ENCODE assay signal across 16 mouse cellular contexts in the genomic region with DNA sequence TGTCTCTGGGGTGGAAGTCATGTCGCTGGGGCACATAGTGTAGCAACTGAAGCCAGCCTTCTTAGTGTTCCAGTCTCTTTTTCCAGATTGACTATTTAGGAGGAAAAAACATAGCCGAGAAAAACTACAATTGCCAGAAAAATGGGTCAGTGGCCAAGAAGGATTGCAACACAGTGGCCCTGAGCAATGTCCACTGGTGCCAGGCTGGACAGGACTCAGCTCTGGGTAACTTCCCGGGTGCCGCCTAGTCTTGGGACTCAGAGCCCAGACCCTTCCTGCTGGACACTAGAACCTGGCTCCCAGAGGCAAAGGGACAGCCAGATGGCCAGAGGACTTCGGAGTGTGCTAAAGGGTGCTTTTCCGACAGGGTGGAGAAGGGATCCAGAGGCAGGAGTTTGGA. TPM values are rescaled to one million over a fixed set of nuclear protein-coding genes. Genes with fewer than 3 reads are reported as not detected.
DNase-seq lines count a peak whose midpoint lies in the region; ATAC-seq and TF ChIP-seq lines count a peak whose summit lies in the region.
"Had no signal": no experiment of that assay in that cellular context is flagged by ENCODE, and none has a peak within 500 bp of the region (broad histone marks: within the 10 kb centered on the region; RNA-seq: fewer than 3 reads in every experiment).

No protein-coding gene starts in this region.

- intact Hi-C loops in left cerebral cortex, postnatal 14 days (cut with DNase I) = no loop called here

- TF ChIP-seq CTCF in kidney, adult 2 months (conservative IDR thresholded peaks at IDR 0.05; ENCODE audit: insufficient read depth, insufficient read length, low read depth, low read length) = no peak

- DNase-seq in gastrocnemius, adult 18-20 months (ENCODE audit: low spot score) = peak; percentile 54
- no peak for DNase-seq in gastrocnemius, postnatal 4 days (ENCODE audit: low spot score in 2 of 2)
- peak; percentile 91 for DNase-seq in kidney, adult 2 months
- DNase-seq in 3134 (ENCODE audit: extremely low read depth, insufficient read length, low spot score) = peak; percentile 56
- DNase-seq in adrenal gland, postnatal 36 days = peak; percentile 73 to 75
- DNase-seq in left cerebral cortex, postnatal 14 days (ENCODE audit: low spot score in 2 of 2) = no peak
- DNase-seq: cerebellum, postnatal 25 days; lung, postnatal 10 days; right cerebral cortex, adult 18-20 months had no signal

- no peak overlapping the region for H3K27ac ChIP-seq in kidney, adult 2 months (ENCODE audit: insufficient read depth, low read depth, low read length)
- H3K27ac ChIP-seq in kidney, embryonic 14.5 days (ENCODE audit: low read depth, low read length) = no peak overlapping the region
- no peak overlapping the region for H3K27ac ChIP-seq in intestine, embryonic 16.5 days (ENCODE audit: low read length)
- H3K27ac ChIP-seq: embryonic facial prominence, embryonic 13.5 days; forebrain, embryonic 13.5 days; hindbrain, embryonic 13.5 days; left cerebral cortex, adult 2 months; midbrain, embryonic 15.5 days had no signal

- TF ChIP-seq POLR2A in kidney, adult 2 months (IDR thresholded peaks at IDR 0.05; ENCODE audit: low read depth, low read length) = no peak

- H3K9me3 ChIP-seq in kidney, embryonic 14.5 days (ENCODE audit: control insufficient read depth, low read length) = no peaks in the 10 kb centered on the region
- no peaks in the 10 kb centered on the region for H3K9me3 ChIP-seq in intestine, embryonic 16.5 days (ENCODE audit: control insufficient read depth, low read length)
- H3K9me3 ChIP-seq: embryonic facial prominence, embryonic 13.5 days; forebrain, embryonic 13.5 days; hindbrain, embryonic 13.5 days; midbrain, embryonic 15.5 days had no signal

- no peaks in the 10 kb centered on the region for H3K36me3 ChIP-seq in kidney, adult 2 months (ENCODE audit: control insufficient read depth, insufficient read depth, low read length)
- no peaks in the 10 kb centered on the region for H3K36me3 ChIP-seq in kidney, embryonic 14.5 days (ENCODE audit: control insufficient read depth, insufficient read depth, low read length)
- no peaks in the 10 kb centered on the region for H3K36me3 ChIP-seq in intestine, embryonic 16.5 days (ENCODE audit: control insufficient read depth, insufficient read depth, low read length)
- H3K36me3 ChIP-seq: embryonic facial prominence, embryonic 13.5 days; hindbrain, embryonic 13.5 days; midbrain, embryonic 15.5 days had no signal

- H3K4me2 ChIP-seq in kidney, embryonic 14.5 days (replicated peaks; ENCODE audit: low read depth, low read length) = no peak overlapping the region
- H3K4me2 ChIP-seq in intestine, embryonic 16.5 days (ENCODE audit: low read depth, low read length) = no peak overlapping the region
- H3K4me2 ChIP-seq: embryonic facial prominence, embryonic 13.5 days; forebrain, embryonic 13.5 days; hindbrain, embryonic 13.5 days; midbrain, embryonic 15.5 days had no signal

- H3K27me3 ChIP-seq in kidney, adult 2 months (replicated peaks; ENCODE audit: control insufficient read depth, insufficient read depth, low read length) = no peaks in the 10 kb centered on the region
- no peaks in the 10 kb centered on the region for H3K27me3 ChIP-seq in kidney, embryonic 14.5 days (ENCODE audit: control insufficient read depth, insufficient read depth, low read length)
- no peaks in the 10 kb centered on the region for H3K27me3 ChIP-seq in intestine, embryonic 16.5 days (replicated peaks; ENCODE audit: control insufficient read depth, insufficient read depth, low read length)
- H3K27me3 ChIP-seq: embryonic facial prominence, embryonic 13.5 days; forebrain, embryonic 13.5 days; hindbrain, embryonic 13.5 days; midbrain, embryonic 15.5 days had no signal

- no peak for ATAC-seq in kidney, embryonic 14.5 days (ENCODE audit: low FRiP score, low TSS enrichment)
- ATAC-seq in intestine, embryonic 16.5 days = no peak
- ATAC-seq: forebrain, embryonic 13.5 days; midbrain, embryonic 15.5 days had no signal

- no peak overlapping the region for H3K4me3 ChIP-seq in kidney, adult 2 months (ENCODE audit: insufficient read depth, low read depth, low read length)
- no peak overlapping the region for H3K4me3 ChIP-seq in kidney, embryonic 14.5 days (ENCODE audit: low read length)
- no peak overlapping the region for H3K4me3 ChIP-seq in intestine, embryonic 16.5 days (ENCODE audit: low read length)
- H3K4me3 ChIP-seq: embryonic facial prominence, embryonic 13.5 days; forebrain, embryonic 13.5 days; hindbrain, embryonic 13.5 days; left cerebral cortex, adult 2 months; midbrain, embryonic 15.5 days had no signal

- 61% methylated on average over 6 of the region's 6 CpGs for WGBS in kidney, adult 2 months
- 82% methylated on average over 6 of the region's 6 CpGs for WGBS in kidney, embryonic 14.5 days
- 84% methylated on average over 6 of the region's 6 CpGs for WGBS in intestine, embryonic 16.5 days

- H3K9ac ChIP-seq in kidney, embryonic 14.5 days (ENCODE audit: low read depth, low read length) = no peak overlapping the region
- no peak overlapping the region for H3K9ac ChIP-seq in intestine, embryonic 16.5 days (ENCODE audit: low read depth, low read length)
- H3K9ac ChIP-seq: embryonic facial prominence, embryonic 13.5 days; forebrain, embryonic 13.5 days; hindbrain, embryonic 13.5 days; midbrain, embryonic 15.5 days had no signal

- H3K4me1 ChIP-seq in kidney, adult 2 months (ENCODE audit: control insufficient read depth, insufficient read depth, low read length) = no peaks in the 10 kb centered on the region; the same call in 1 of the 2 replicates
- H3K4me1 ChIP-seq in kidney, embryonic 14.5 days (ENCODE audit: control insufficient read depth, insufficient read depth, low read length) = no peaks in the 10 kb centered on the region
- no peaks in the 10 kb centered on the region for H3K4me1 ChIP-seq in intestine, embryonic 16.5 days (ENCODE audit: control insufficient read depth, insufficient read depth, low read length)
- H3K4me1 ChIP-seq: embryonic facial prominence, embryonic 13.5 days; forebrain, embryonic 13.5 days; hindbrain, embryonic 13.5 days; midbrain, embryonic 15.5 days had no signal

RNA-seq across cellular contexts. Expression of a gene that starts 34.3 kb away (rescaled TPM):
- under 1 TPM; 0.14 to 0.32 TPM for total RNA-seq in gastrocnemius, adult 18-20 months (2021)
- total RNA-seq in gastrocnemius, postnatal 4 days (2021) = under 1 TPM in 1 of 2 experiments, not detected in 1; 0.23 TPM
- 0.43 and 0.50 TPM in 2 replicates for polyA plus RNA-seq in kidney, adult 2 months (2012; rRNA removed)
- polyA plus RNA-seq in kidney, embryonic 14.5 days (2014; fragmentation: Nextera tagmentation; extraction: Ambion mirVana) = 0.09 and 0.13 TPM in 2 replicates
- 1 to 10 TPM in 1 of 2 experiments, under 1 TPM in 1; 0.82 to 1.6 TPM for total RNA-seq in adrenal gland, postnatal 36 days (2021)
- 0.82 and 1.2 TPM in 2 replicates for polyA plus RNA-seq in intestine, embryonic 16.5 days (2015; fragmentation: Nextera tagmentation; extraction: Ambion mirVana)
- total RNA-seq in left cerebral cortex, postnatal 14 days (2021) = 1 to 10 TPM; 1.2 to 4.1 TPM

Comparison
In these comparisons a context has a peak if more than half of its experiments do, and no peak if none do; other contexts are left out.
1. DNase-seq: peak in gastrocnemius, adult 18-20 months (single experiment), kidney, adult 2 months (single experiment), 3134 (single experiment) and adrenal gland, postnatal 36 days (2 of 2); none in gastrocnemius, postnatal 4 days (0 of 2) and left cerebral cortex, postnatal 14 days (0 of 2).